Mouse (Mus musculus) limb, embryonic 12.5 days (tissue): ENCODE measurements around the gene Vgll4. TPM values are rescaled to one million over a fixed set of nuclear protein-coding genes. Genes with fewer than 3 reads are reported as not detected.
A peak's percentile ranks its signal among the peaks of the same experiment; 100 is the strongest.
"Not testable (repeated sequence)": the region's sequence is repeated elsewhere in the genome, so short reads cannot be mapped to it uniquely, and the experiment has no call there.

Experiments used
- ATAC-seq: fragments of 200-750 bp; cut with Nextera tagmentation; 2 replicates; pipeline ENCODE4 v1.8.0; 2017; ENCODE audit warnings: low read depth, moderate TSS enrichment; ENCODE audit not compliant: insufficient number of reproducible peaks, insufficient read depth, low FRiP score, low TSS enrichment
- H3K27ac ChIP-seq: fragments of 300-500 bp; sonication (generic); 2 replicates; pipeline ENCODE4 v1.5.1; 2016; ENCODE audit warnings: mild to moderate bottlenecking, moderate library complexity
- H3K27me3 ChIP-seq: fragments of 300-500 bp; sonication (generic); 2 replicates; pipeline ENCODE4 v1.6.1; 2016; ENCODE audit warnings: mild to moderate bottlenecking, moderate library complexity
- H3K36me3 ChIP-seq: fragments of 300-500 bp; sonication (generic); 2 replicates; pipeline ENCODE4 v1.6.1; 2016; ENCODE audit warnings: mild to moderate bottlenecking, moderate library complexity
- H3K4me1 ChIP-seq: fragments of 300-500 bp; sonication (generic); replicated peaks from 2 replicates; pipeline ENCODE4 v1.6.1; 2016
- H3K4me2 ChIP-seq: fragments of 300-500 bp; sonication (generic); 2 replicates; pipeline ENCODE4 v1.6.1; 2016; ENCODE audit warnings: mild to moderate bottlenecking, moderate library complexity
- H3K4me3 ChIP-seq: fragments of 300-500 bp; sonication (generic); replicated peaks from 2 replicates; pipeline ENCODE4 v1.5.1; 2016; ENCODE audit warnings: mild to moderate bottlenecking
- H3K9ac ChIP-seq: fragments of 300-500 bp; sonication (generic); replicated peaks from 2 replicates; pipeline ENCODE4 v1.6.1; 2016; ENCODE audit warnings: mild to moderate bottlenecking, moderate library complexity
- H3K9me3 ChIP-seq: fragments of 300-500 bp; sonication (generic); 2 replicates; pipeline ENCODE4 v1.6.1; 2016; ENCODE audit warnings: mild to moderate bottlenecking, moderate library complexity
- WGBS: fragments of 180-500 bp; shearing (Covaris S2); methylation state at CpG from one replicate; pipeline ENCODE4 v1.1.7; 2016; 5-methylcytosine and 5-hydroxymethylcytosine counted together
- polyA plus RNA-seq: library from polyadenylated mRNA; unstranded; fragments of >200 nt; fragmentation: Nextera tagmentation; extraction: Ambion mirVana; gene quantifications from 2 replicates; pipeline ENCODE4 v1.2.1, GENCODE M21; 2016

The Vgll4 gene
- polyA plus RNA-seq, 1 experiment from 2014 or later = 156 TPM

DNA sequence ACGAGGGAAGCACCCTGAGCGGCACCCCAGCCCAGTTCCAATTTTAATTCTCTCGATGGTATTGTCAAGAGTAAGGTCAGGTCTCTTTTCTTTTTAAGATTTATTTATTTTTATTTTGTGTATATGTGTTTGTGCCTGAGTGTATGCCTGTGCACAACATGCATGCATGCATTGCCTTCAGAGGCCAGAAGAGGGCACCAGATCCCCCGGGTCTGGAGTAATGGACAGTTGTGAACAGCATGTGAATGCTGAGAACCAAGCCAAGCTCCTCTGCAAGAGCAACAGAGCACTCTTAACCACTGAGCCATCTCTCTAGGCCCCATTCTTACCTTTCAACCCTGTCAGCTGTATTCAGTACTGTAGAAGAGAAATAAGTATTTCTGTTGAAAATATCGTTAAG, 42.4 kb downstream of the Vgll4 start:
- WGBS = 86% methylated on average over 5 of the region's 5 CpGs
- ATAC-seq = no peak
- Histone ChIP-seq H3K27me3 (no peaks in the 10 kb centered on the region), H3K9me3 (peaks cover 7% of the 10 kb centered on the region; the same call in 1 of the 2 replicates), H3K36me3 (0 out of 2 replicates have a peak, but pooled peaks cover 4% of the 10 kb centered on the region), H3K4me2 (no peak overlapping the region), H3K9ac (no peak overlapping the region), H3K4me1 (peaks cover 40% of the 10 kb centered on the region), H3K27ac (no peak overlapping the region), H3K4me3 (no peak overlapping the region)

DNA sequence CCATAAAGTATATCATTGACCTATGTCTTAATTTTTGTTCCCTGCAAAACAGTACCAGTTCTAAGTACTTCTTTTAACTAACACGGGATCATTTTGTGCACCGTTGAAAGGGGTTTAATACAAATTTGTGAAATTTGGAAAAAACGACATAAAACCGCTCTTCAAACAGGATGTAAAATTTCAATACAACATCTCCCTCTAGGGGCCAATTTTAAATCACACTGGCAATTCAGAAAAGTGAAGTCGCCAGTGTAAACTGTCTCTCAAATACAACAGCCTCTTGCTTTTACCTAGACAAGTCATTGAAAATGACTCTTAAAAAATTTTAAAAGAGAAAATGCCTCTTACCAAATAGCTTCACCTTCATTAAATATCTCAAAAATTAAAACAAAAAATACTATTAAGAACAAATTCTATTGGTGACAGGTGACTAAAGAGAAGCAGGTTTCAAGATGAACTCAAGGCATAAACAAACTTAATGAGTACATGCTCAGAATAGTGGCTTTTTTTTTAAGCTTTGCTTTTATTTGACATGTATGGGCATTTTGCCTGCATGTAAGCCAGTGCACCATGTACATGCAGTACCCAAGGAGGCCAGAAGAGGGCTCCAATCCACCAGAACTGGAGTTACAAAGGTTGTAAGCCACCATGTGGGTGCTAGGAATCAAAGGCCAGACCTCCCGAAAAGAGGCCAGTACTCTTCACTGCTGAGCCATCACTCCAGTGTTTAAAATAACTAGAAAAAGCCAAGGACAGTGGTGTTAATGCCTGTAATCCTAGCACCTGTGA, 43.2 kb downstream of the Vgll4 start:
- no peak for ATAC-seq
- Histone ChIP-seq H3K27me3 (no peaks in the 10 kb centered on the region), H3K4me1 (peaks cover 34% of the 10 kb centered on the region), H3K4me3 (no peak overlapping the region), H3K9ac (no peak overlapping the region), H3K9me3 (peaks cover 7% of the 10 kb centered on the region; the same call in 1 of the 2 replicates), H3K4me2 (no peak overlapping the region), H3K36me3 (0 out of 2 replicates have a peak, but pooled peaks cover 4% of the 10 kb centered on the region), H3K27ac (no peak overlapping the region)
- 37% methylated on average over 6 of the region's 6 CpGs for WGBS

DNA sequence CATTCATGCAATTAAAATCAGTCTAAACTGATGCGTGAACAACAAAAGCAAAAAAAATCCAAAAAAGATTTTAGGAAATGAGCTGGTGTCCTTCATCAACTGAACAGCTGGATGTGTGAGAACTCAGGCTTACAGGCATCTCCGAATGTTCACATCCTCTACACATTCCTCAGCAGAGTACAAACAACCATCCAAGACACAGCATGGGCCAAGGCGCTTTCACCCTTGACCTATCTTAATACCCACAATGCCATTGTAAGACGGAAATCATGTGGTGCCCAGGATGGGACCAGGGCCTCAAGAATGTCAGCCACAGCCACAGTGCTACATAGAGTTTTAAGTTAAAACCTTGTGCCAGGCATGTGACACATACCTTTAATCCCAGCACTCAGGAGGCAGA, 44.6 kb downstream of the Vgll4 start:
- Histone ChIP-seq H3K9me3 (peaks cover 7% of the 10 kb centered on the region; the same call in 1 of the 2 replicates), H3K27me3 (no peaks in the 10 kb centered on the region), H3K4me2 (no peak overlapping the region), H3K36me3 (0 out of 2 replicates have a peak, but pooled peaks cover 4% of the 10 kb centered on the region), H3K4me1 (peaks cover 20% of the 10 kb centered on the region), H3K9ac (no peak overlapping the region), H3K4me3 (no peak overlapping the region), H3K27ac (no peak overlapping the region)
- no peak for ATAC-seq
- 94% methylated on average over 4 of the region's 4 CpGs for WGBS

DNA sequence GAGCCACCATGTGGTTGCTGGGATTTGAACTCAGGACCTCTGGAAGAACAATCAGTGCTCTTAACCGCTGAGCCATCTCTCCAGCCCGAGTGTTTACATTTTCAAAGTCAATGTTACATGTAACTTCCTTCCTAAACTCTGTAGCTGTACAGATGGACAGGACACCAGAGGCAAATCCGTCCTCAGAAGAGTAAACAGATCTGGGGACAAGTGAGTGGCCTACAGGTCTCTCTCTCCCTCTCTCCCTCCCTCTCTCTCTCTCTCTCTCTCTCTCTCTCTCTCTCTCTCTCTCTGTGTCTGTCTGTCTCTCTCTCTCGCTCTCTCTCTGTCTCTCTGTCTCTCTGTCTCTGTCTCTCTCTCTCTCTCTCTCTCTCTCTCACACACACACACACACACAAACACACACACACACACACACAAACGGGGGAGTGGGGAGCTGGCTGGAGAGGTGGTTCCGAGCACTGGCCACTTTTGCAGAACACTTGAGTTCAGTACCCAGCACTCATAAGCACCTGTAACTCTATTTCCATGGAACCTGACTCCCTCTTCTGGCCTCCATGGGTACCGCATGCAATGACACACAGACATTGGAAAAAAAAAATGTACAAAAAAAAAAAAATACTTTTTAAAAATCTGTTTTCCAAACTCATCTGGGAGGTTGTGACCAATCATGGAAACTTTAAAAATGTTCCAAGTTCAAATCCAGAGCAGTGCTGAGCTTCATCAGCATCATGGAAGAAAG, 47.3 kb downstream of the Vgll4 start:
- 73% methylated on average over 7 of the region's 7 CpGs for WGBS
- not testable (repeated sequence) for H3K4me3 ChIP-seq, H3K9me3 ChIP-seq, H3K9ac ChIP-seq, H3K36me3 ChIP-seq, H3K4me2 ChIP-seq, ATAC-seq, H3K27me3 ChIP-seq
- Histone ChIP-seq H3K4me1 (peaks cover 32% of the 10 kb centered on the region), H3K27ac (0 out of 2 replicates have a peak overlapping the region, but pooled peaks have one; percentile 35)

DNA sequence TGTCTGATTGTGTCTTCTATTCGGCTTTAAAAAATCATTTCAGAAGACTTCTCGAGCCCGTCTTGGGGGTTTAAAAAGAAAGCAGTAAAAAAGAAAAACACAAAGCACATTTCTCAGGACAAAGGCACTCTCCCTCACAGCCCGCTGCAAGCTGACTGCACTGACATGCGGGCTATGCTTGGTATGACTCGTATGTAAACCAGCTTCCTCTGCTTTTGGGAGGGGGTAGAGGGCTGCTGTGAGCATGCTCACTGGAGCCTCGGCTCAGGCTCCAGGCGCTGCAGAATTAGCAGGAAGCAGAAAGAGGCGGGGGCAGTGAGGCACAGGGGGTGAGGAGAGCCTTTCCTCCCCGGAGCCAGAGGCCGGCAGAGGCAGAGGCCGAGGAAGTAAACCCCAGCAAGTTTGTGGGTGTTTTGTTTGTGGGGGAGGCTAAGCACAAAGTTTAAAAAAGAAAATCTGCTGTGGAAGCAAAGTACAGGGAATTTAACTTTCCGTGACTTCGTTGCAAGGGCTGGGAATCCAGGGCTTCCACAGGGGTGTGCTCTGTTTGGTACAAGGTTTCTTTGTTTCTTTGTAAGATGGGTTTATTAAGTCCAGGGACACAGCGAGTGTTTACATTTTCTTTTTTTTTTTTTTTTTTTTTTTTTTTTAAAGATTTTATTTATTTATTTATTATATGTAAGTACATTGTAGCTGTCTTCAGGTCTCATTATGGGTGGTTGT, 48.0 kb downstream of the Vgll4 start:
- H3K27me3 ChIP-seq = no peaks in the 10 kb centered on the region
- H3K27ac ChIP-seq = peak overlapping the region; percentile 94
- H3K9me3 ChIP-seq = peaks cover under 1% of the 10 kb centered on the region; the same call in 1 of the 2 replicates
- WGBS = 4% methylated on average over 15 of the region's 15 CpGs
- H3K9ac ChIP-seq = peak overlapping the region; percentile 84
- ATAC-seq = peak; percentile 90
- H3K4me2 ChIP-seq = peak overlapping the region; percentile 70
- no peaks in the 10 kb centered on the region; the same call in 1 of the 2 replicates for H3K36me3 ChIP-seq
- peaks cover 39% of the 10 kb centered on the region for H3K4me1 ChIP-seq
- H3K4me3 ChIP-seq = peak overlapping the region; percentile 73

DNA sequence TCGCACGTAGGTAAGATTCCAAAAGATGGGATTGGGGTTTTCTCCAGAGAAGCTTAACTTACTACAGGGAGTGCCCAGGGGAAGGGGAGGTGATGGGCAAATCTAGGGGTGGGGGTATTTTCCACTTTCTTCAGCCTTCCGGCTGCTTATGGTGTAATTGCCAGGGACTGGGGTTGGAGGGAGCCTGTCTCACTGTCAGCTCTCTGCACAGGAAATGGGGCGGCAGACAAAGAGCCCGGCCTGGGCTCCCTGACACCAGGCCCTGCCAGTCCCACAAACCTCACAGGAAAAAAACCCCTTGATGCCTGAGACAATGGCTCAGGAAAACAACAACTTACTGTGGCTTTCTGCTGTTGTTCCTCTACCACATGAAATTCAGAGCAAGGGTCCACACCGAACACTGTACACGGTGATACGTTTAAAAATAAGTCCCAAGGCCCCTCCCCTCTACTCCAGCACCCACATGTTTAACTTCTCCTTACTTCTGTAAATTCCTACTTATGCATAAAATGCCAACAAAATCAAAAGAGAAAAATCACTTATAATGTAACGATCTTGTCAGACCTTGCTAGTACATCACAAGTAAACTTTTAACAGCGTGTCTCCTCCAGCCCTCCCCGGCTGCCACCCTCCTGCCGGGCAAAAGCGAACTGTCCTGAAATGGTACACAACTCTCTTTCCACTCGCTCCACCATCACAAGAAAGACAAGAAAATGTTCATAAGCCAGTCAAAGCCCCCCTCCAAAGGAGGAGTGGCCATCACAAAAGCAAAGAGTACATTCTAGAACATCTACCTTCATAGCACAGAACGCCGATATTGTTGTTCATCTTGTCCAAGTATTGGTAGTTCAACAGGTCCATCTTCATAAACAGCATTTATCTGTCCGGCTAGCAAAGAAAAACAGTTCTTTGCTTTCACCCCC, 49.0 kb downstream of the Vgll4 start:
- Histone ChIP-seq H3K27ac (peak overlapping the region; percentile 94), H3K9me3 (no peaks in the 10 kb centered on the region), H3K27me3 (no peaks in the 10 kb centered on the region), H3K4me1 (peaks cover 45% of the 10 kb centered on the region), H3K9ac (peak overlapping the region; percentile 84), H3K4me3 (peak overlapping the region; percentile 73), H3K4me2 (peak overlapping the region; percentile 70), H3K36me3 (no peaks in the 10 kb centered on the region; the same call in 1 of the 2 replicates)
- ATAC-seq = no peak
- WGBS = 2% methylated on average over 17 of the region's 17 CpGs

DNA sequence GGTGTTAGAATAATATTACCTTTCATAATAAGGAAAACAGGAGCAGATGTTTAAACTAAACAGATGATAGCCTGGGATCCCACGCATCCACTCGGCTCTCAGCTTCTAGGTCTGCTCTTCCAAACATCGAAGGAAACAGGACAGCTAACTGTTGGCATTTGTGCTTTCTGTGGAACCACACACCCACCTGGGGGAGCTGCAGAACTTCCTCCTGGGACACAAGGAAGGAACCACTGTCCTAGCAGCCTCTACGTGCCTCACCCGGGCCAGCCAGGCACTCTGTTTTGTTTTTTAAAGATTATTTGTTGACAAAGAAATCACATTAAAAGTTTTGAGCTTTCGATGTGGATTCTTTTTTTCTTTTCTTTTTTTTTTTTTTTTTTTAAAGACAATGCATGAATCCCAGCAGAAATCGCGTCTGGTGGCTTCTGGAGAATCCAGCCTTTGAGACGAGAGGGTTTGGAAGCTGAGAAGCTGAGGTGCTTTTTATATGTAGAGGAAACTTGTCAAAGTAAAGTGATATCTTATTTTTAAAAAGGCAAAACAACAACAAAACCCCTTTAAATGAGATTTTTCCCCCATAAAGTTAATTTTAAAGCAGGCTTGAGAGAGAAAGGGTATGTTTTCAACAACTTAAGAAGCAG, 50.0 kb downstream of the Vgll4 start:
- ATAC-seq = no peak
- H3K4me2 ChIP-seq = peak overlapping the region; percentile 70
- peak overlapping the region; percentile 84 for H3K9ac ChIP-seq
- H3K27ac ChIP-seq = peak overlapping the region; percentile 94
- H3K4me1 ChIP-seq = peaks cover 52% of the 10 kb centered on the region
- H3K4me3 ChIP-seq = peak overlapping the region; percentile 73
- H3K27me3 ChIP-seq = no peaks in the 10 kb centered on the region
- no peaks in the 10 kb centered on the region; the same call in 1 of the 2 replicates for H3K36me3 ChIP-seq
- H3K9me3 ChIP-seq = no peaks in the 10 kb centered on the region
- 9% methylated on average over 9 of the region's 9 CpGs for WGBS

DNA sequence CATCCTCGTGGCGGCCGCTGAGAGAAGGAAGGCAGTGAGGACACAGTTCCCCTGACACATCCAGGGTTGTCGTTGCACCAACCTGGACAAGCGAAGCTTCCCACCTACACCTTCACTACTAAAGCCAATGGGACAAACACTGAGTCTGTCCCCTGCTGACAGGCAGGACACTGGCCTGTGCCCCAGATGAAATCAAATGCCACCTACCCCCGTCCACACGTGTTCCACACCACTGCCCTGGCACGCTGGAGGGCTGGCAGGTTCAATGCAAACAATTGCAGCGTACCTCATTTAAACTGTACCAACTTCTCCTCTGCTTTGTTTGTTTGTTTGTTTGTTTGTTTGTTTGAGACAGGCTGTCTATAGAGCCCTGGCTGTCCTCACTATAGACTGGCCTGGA, 50.8 kb downstream of the Vgll4 start:
- peak overlapping the region; percentile 70 for H3K4me2 ChIP-seq
- H3K9me3 ChIP-seq = no peaks in the 10 kb centered on the region
- no peaks in the 10 kb centered on the region; the same call in 1 of the 2 replicates for H3K36me3 ChIP-seq
- WGBS = 74% methylated on average over 9 of the region's 9 CpGs
- peak overlapping the region; percentile 84 for H3K9ac ChIP-seq
- H3K27ac ChIP-seq = peak overlapping the region; percentile 94
- no peaks in the 10 kb centered on the region for H3K27me3 ChIP-seq
- H3K4me1 ChIP-seq = peaks cover 60% of the 10 kb centered on the region
- ATAC-seq = no peak
- peak overlapping the region; percentile 73 for H3K4me3 ChIP-seq

DNA sequence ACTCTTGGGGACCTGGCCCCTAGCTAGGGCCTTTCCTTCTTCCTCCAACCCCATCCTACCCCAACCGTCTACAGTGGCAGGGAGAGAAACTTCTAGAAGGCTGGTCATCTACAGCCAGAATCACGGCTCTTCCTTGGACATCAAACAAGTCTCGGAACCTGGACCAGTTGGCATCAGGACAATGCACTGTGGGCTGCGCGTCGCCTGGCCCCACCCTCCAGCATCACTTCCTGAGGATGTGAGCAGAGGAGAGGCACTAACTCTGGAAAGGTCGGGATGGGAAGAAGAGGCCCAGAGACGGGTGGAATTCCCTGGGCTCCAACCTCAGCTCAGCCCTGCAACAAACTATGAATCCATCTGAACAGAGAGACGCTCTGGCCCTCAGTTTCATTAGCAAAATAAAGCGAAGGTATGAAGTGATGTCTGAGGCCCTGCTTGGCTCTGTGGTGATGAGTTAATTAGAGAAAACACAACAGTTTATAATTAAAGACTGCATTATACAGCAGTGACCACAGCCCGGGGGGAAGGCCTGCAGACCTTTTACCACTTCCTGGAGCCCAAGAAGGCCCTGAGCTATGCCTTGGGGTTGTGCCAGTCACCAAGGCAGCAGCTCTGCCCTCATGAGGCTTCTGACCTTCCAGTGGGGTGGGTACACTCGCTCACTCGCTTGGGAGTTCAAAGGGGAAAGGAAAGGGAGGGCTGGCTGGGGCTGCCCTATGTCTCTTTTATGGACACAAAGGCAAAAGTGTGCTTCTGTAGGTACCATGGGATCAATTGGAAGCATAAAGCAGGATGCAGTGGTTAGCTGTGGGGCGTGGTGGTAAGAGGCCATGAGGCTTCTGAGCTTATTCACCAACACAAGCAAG, 51.8 kb downstream of the Vgll4 start:
- Histone ChIP-seq H3K9ac (peak overlapping the region; percentile 31; the same call in 1 of the 2 replicates), H3K27me3 (no peaks in the 10 kb centered on the region), H3K36me3 (no peaks in the 10 kb centered on the region; the same call in 1 of the 2 replicates), H3K4me1 (peaks cover 70% of the 10 kb centered on the region), H3K4me2 (peak overlapping the region; percentile 70), H3K9me3 (no peaks in the 10 kb centered on the region), H3K4me3 (peak overlapping the region; percentile 73), H3K27ac (peak overlapping the region; percentile 81)
- no peak for ATAC-seq
- WGBS = 46% methylated on average over 14 of the region's 14 CpGs
